Mouse (Mus musculus) stomach, embryonic 15.5 days (tissue): Measurements from ENCODE around the gene Defa32. TPM values are rescaled to one million over a fixed set of nuclear protein-coding genes. Genes with fewer than 3 reads are reported as not detected.
"Not testable (repeated sequence)": the region's sequence is repeated elsewhere in the genome, so short reads cannot be mapped to it uniquely, and the experiment has no call there.

Experiments used
- ATAC-seq: fragments of 200-750 bp; cut with Nextera tagmentation; 2 replicates; pipeline ENCODE4 v1.8.0; 2017; ENCODE audit warnings: low read depth, moderate number of reproducible peaks, moderate TSS enrichment; ENCODE audit not compliant: insufficient read depth, low FRiP score
- H3K27ac ChIP-seq: fragments of 300-500 bp; sonication (generic); 2 replicates; pipeline ENCODE4 v1.5.1; 2015; ENCODE audit warnings: mild to moderate bottlenecking, inconsistent platforms
- H3K27me3 ChIP-seq: fragments of 300-500 bp; sonication (generic); replicated peaks from 2 replicates; pipeline ENCODE4 v1.6.1; 2015; ENCODE audit warnings: inconsistent platforms
- H3K36me3 ChIP-seq: fragments of 300-500 bp; sonication (generic); 2 replicates; pipeline ENCODE4 v1.6.1; 2015; ENCODE audit warnings: inconsistent platforms
- H3K4me1 ChIP-seq: fragments of 300-500 bp; sonication (generic); 2 replicates; pipeline ENCODE4 v1.6.1; 2015; ENCODE audit warnings: inconsistent platforms
- H3K4me2 ChIP-seq: fragments of 300-500 bp; sonication (generic); 2 replicates; pipeline ENCODE4 v1.6.1; 2015; ENCODE audit warnings: mild to moderate bottlenecking, inconsistent platforms
- H3K4me3 ChIP-seq: fragments of 300-500 bp; sonication (generic); replicated peaks from 2 replicates; pipeline ENCODE4 v1.5.1; 2015; ENCODE audit warnings: inconsistent platforms
- H3K9ac ChIP-seq: fragments of 300-500 bp; sonication (generic); 2 replicates; pipeline ENCODE4 v1.6.1; 2015; ENCODE audit warnings: inconsistent platforms
- H3K9me3 ChIP-seq: fragments of 300-500 bp; sonication (generic); 2 replicates; pipeline ENCODE4 v1.6.1; 2016; ENCODE audit warnings: inconsistent platforms
- whole genome bisulfite sequencing: fragments of 180-500 bp; shearing (Covaris S2); methylation state at CpG from one replicate; pipeline ENCODE4 v1.1.7; 2015; 5-methylcytosine and 5-hydroxymethylcytosine counted together
- polyA plus RNA-seq: library from polyadenylated mRNA; unstranded; fragments of >200 nt; fragmentation: Nextera tagmentation; extraction: Ambion mirVana; gene quantifications from 2 replicates; pipeline ENCODE4 v1.2.1, GENCODE M21; 2015

Gene Defa32
- not detected in 2 replicates for polyA plus RNA-seq

GRCm38 (mm10) chr8:21528732-21529131, at the start of gene Defa32:
Gene Defa32 (plus strand): TSS chr8:21529032.
- H3K36me3 ChIP-seq, ATAC-seq, H3K27ac ChIP-seq, H3K27me3 ChIP-seq, H3K9ac ChIP-seq, H3K4me2 ChIP-seq, H3K4me3 ChIP-seq, H3K4me1 ChIP-seq, H3K9me3 ChIP-seq: not testable (repeated sequence)
- no CpG with 5 or more reads among the region's 2 CpGs for WGBS

- not testable (repeated sequence) for H3K9me3 ChIP-seq, H3K4me3 ChIP-seq, H3K4me1 ChIP-seq, ATAC-seq, H3K9ac ChIP-seq, H3K4me2 ChIP-seq, H3K27ac ChIP-seq, H3K36me3 ChIP-seq, H3K27me3 ChIP-seq
- no CpG with 5 or more reads among the region's 2 CpGs for WGBS
Measured at GRCm38 (mm10) chr8:21508958-21509357, 19.9 kb upstream of the Defa32 start, which contains the start of gene Defa20. Gene Defa20 (plus strand): TSS chr8:21509258.

- not testable (repeated sequence) for H3K4me3 ChIP-seq, H3K27ac ChIP-seq, H3K4me2 ChIP-seq, H3K9ac ChIP-seq, H3K36me3 ChIP-seq, H3K27me3 ChIP-seq, H3K4me1 ChIP-seq, ATAC-seq, H3K9me3 ChIP-seq
- whole genome bisulfite sequencing: no CpG with 5 or more reads among the region's 1 CpGs
Measured at GRCm38 (mm10) chr8:21565086-21565485, 36.3 kb downstream of the Defa32 start, which contains the start of gene Defa37. Gene Defa37 (plus strand): TSS chr8:21565386.

Other genes with a start within 250 kb of the Defa32 start
- gene Defa27, start 213.5 kb upstream of the Defa32 start, polyA plus RNA-seq: not detected in 2 replicates
- gene Defa29, start 202.0 kb upstream of the Defa32 start, polyA plus RNA-seq: not detected in 2 replicates
- not detected in 2 replicates for gene Defa2, start 150.5 kb upstream of the Defa32 start, polyA plus RNA-seq
- 0.76 TPM in 1 of 2 replicates, not detected in the other for gene Defa33, start 137.2 kb upstream of the Defa32 start, polyA plus RNA-seq
- not detected in 2 replicates for gene Defa36, start 101.6 kb upstream of the Defa32 start, polyA plus RNA-seq
- 0.31 and 2.2 TPM in 2 replicates for gene Gm7849, start 72.5 kb upstream of the Defa32 start, polyA plus RNA-seq
- 1.5 TPM in 1 of 2 replicates, not detected in the other for gene Defa20, start 19.8 kb upstream of the Defa32 start, polyA plus RNA-seq
- gene Defa37, start 36.4 kb downstream of the Defa32 start, polyA plus RNA-seq: not detected in 2 replicates
- not detected in 2 replicates for gene Defa28, start 54.0 kb downstream of the Defa32 start, polyA plus RNA-seq
- gene Gm7861, start 65.5 kb downstream of the Defa32 start, polyA plus RNA-seq: not detected in 2 replicates
- gene Defa26, start 89.2 kb downstream of the Defa32 start, polyA plus RNA-seq: not detected in 2 replicates
- gene Defa17, start 126.7 kb downstream of the Defa32 start, polyA plus RNA-seq: 4.1 and 7.3 TPM in 2 replicates
- gene Defa34, start 136.8 kb downstream of the Defa32 start, polyA plus RNA-seq: not detected in 2 replicates
- 0.59 TPM in 1 of 2 replicates, not detected in the other for gene AY761184, start 174.6 kb downstream of the Defa32 start, polyA plus RNA-seq
- gene Defa24, start 205.5 kb downstream of the Defa32 start, polyA plus RNA-seq: 13.3 and 15.1 TPM in 2 replicates